Mouse (Mus musculus) spleen, adult 2 months (tissue): ENCODE results near the gene Scarf2. TPM values are rescaled to one million over a fixed set of nuclear protein-coding genes. Genes with fewer than 3 reads are reported as not detected.

ENCODE experiments used
- DNase-seq, 2 experiments: peaks; one replicate each; pipeline versions ENCODE4 v3.0.0 to v3.0.0-alpha.2; 2012 to 2021; ENCODE audit warnings: low spot score in 2 of 2, low read depth in 1 of 2
- H3K27ac ChIP-seq: fragments of 200-500 bp; 2 replicates; pipeline ENCODE4 v1.5.1; 2012; ENCODE audit warnings: low read length, inconsistent platforms; ENCODE audit not compliant: insufficient read depth
- H3K27me3 ChIP-seq: fragments of 200-500 bp; 2 replicates; pipeline ENCODE4 v1.6.1; 2012; ENCODE audit warnings: mild to moderate bottlenecking, moderate library complexity, low read length, inconsistent platforms; ENCODE audit not compliant: control insufficient read depth, insufficient read depth
- H3K36me3 ChIP-seq: fragments of 200-500 bp; 2 replicates; pipeline ENCODE4 v1.6.1; 2012; ENCODE audit warnings: mild to moderate bottlenecking, low read length, inconsistent platforms; ENCODE audit not compliant: control insufficient read depth, insufficient read depth
- H3K4me1 ChIP-seq: fragments of 200-500 bp; 2 replicates; pipeline ENCODE4 v1.6.1; 2011; ENCODE audit warnings: inconsistent platforms; ENCODE audit not compliant: control insufficient read depth, insufficient read depth, insufficient read length
- H3K4me3 ChIP-seq: fragments of 200-500 bp; 2 replicates; pipeline ENCODE4 v1.5.1; 2011; ENCODE audit warnings: mild to moderate bottlenecking, inconsistent platforms; ENCODE audit not compliant: insufficient read depth, insufficient read length; ENCODE audit errors: extremely low read depth
- CTCF ChIP-seq: fragments of 200-500 bp; IDR thresholded peaks from 2 replicates; pipeline ENCODE4 v1.5.1; 2011; ENCODE audit warnings: mild to moderate bottlenecking, inconsistent platforms; ENCODE audit not compliant: insufficient read depth, insufficient read length, insufficient replicate concordance; ENCODE audit errors: extremely low read depth
- POLR2A ChIP-seq: fragments of 200-500 bp; IDR thresholded peaks from 2 replicates; pipeline ENCODE4 v1.6.1; 2011; ENCODE audit warnings: low read depth, low read length, inconsistent platforms
- WGBS: fragments of 180-500 bp; shearing (Covaris S2); methylation state at CpG from one replicate; pipeline ENCODE4 v1.1.7; 2018; 5-methylcytosine and 5-hydroxymethylcytosine counted together
- polyA plus RNA-seq: library from polyadenylated mRNA; depleted of rRNA; stranded (reverse); fragments of >200 nt; gene quantifications from 2 replicates; pipeline ENCODE4 v1.2.3, GENCODE M21; 2012

Scarf2 gene
- polyA plus RNA-seq, 1 experiment = 27.6 TPM

- no peak for DNase-seq
- WGBS = 23% methylated on average over 33 of the region's 33 CpGs
- TF ChIP-seq CTCF (no peak), POLR2A (no peak)
- Histone ChIP-seq H3K27me3 (peaks cover 37% of the 10 kb centered on the region), H3K4me3 (peak overlapping the region; percentile 45; the same call in 1 of the 2 replicates), H3K36me3 (no peaks in the 10 kb centered on the region), H3K4me1 (peaks cover 28% of the 10 kb centered on the region), H3K27ac (no peak overlapping the region)
Observed at GRCm38 (mm10) chr16:17803675-17804448, 6.8 kb downstream of the Scarf2 start.

- Histone ChIP-seq H3K4me3 (peak overlapping the region; percentile 45; the same call in 1 of the 2 replicates), H3K36me3 (no peaks in the 10 kb centered on the region), H3K27ac (no peak overlapping the region), H3K27me3 (peaks cover 37% of the 10 kb centered on the region), H3K4me1 (peaks cover 28% of the 10 kb centered on the region)
- 4% methylated on average over 30 of the region's 33 CpGs for WGBS
- TF ChIP-seq POLR2A (no peak), CTCF (no peak)
- DNase-seq = no peak
Observed at GRCm38 (mm10) chr16:17804449-17804912, 7.4 kb downstream of the Scarf2 start.

- H3K27ac ChIP-seq = no peak overlapping the region
- no peak overlapping the region for H3K4me3 ChIP-seq
- peaks cover 28% of the 10 kb centered on the region for H3K4me1 ChIP-seq
- no peak for DNase-seq
- peaks cover 34% of the 10 kb centered on the region for H3K27me3 ChIP-seq
- WGBS = 14% methylated on average over 7 of the region's 7 CpGs
- no peaks in the 10 kb centered on the region for H3K36me3 ChIP-seq
- no peak for TF ChIP-seq POLR2A
- no peak for TF ChIP-seq CTCF
Observed at GRCm38 (mm10) chr16:17804982-17805381, 7.9 kb downstream of the Scarf2 start.

GRCm38 (mm10) chr16:17806581-17807191 lies 9.6 kb downstream of the Scarf2 start:
- peak overlapping the region; percentile 68; the same call in 1 of the 2 replicates for H3K4me3 ChIP-seq
- H3K27me3 ChIP-seq = peaks cover 29% of the 10 kb centered on the region
- no peak overlapping the region for H3K27ac ChIP-seq
- peaks cover 28% of the 10 kb centered on the region for H3K4me1 ChIP-seq
- no peak for TF ChIP-seq POLR2A
- no peak for TF ChIP-seq CTCF
- DNase-seq = no peak
- H3K36me3 ChIP-seq = no peaks in the 10 kb centered on the region
- WGBS = 7% methylated on average over 50 of the region's 50 CpGs

GRCm38 (mm10) chr16:17807192-17808009 lies 10.3 kb downstream of the Scarf2 start:
- Histone ChIP-seq H3K36me3 (no peaks in the 10 kb centered on the region), H3K4me1 (peaks cover 28% of the 10 kb centered on the region), H3K27ac (no peak overlapping the region), H3K4me3 (peak overlapping the region; percentile 68), H3K27me3 (peaks cover 27% of the 10 kb centered on the region)
- no peak for TF ChIP-seq POLR2A
- no peak for TF ChIP-seq CTCF
- 5% methylated on average over 72 of the region's 73 CpGs for WGBS
- peak; percentile 73 to 87 for DNase-seq

GRCm38 (mm10) chr16:17809125-17809524 lies 12.0 kb downstream of the Scarf2 start:
- DNase-seq = no peak
- H3K4me3 ChIP-seq = no peak overlapping the region
- 87% methylated on average over 4 of the region's 4 CpGs for WGBS
- H3K27ac ChIP-seq = no peak overlapping the region
- H3K4me1 ChIP-seq = peaks cover 15% of the 10 kb centered on the region
- peaks cover 16% of the 10 kb centered on the region for H3K27me3 ChIP-seq
- no peak for TF ChIP-seq POLR2A
- no peak for TF ChIP-seq CTCF
- H3K36me3 ChIP-seq = no peaks in the 10 kb centered on the region
